Mouse (Mus musculus) R1 (cell line): ENCODE measurements at regions not wholly inside any gene's neighbourhood (a gene's known extent, or its start where the extent isn't known, plus 50 kb on each side); places are given as distances from the start of the nearest gene placed in this dataset.

ENCODE experiments used
- DNase-seq: peaks from one replicate; pipeline ENCODE4 v3.0.0-alpha.2; 2018; ENCODE audit warnings: low read depth, low spot score

DNA sequence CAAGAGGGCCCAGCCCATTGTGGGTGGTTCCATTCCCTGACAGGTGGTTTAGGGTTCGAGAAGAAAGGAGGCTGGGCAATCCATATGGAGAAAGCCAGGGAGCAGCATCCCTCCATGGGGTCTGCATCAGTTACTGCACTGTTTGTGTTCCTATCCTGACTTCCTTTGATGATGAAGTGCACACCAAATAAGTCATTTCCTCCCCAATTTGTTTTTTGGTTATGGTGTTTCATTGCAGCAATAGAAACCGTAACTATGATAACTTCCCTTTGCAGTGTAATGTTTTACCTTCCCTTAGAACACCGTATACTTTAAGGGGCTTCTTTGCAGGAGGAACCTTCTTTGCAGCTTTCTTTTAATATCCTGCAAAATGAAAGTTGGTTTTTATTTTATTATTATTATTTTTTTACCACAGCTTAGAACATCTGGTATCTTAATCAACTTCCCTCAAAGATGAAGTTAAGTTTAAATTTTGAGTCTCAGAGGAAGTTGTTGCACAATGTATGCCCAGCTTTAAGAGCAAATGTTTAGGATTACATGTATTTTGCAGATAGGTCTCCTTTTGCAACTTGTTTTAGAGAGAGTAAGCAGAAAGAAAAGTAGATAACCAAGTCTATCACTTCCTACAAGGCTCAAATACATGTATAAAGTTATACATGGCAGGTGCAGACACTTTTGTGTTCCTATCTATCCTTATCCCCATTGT lies 1059.1 kb downstream of the Diaph2 start:
- no peak for DNase-seq

DNA sequence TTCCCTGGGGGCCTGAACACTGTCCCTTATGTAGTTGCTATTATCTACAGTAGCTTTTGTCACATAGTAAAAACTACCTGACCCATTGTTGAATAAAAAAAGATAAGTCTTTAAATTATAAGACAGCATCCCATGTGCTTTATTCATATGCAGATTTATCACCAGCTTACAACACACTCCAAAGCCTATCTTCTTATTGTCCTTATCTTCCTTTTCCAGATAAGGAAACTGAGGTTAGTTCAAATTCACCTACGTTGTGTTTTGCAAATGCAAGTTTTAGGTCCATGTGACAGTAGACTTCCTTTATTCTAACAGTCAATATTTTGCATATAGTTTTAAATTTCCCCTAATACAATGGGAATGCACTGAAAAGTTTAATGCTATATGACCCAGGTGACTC lies 1069.4 kb downstream of the Diaph2 start:
- DNase-seq, result no peak

DNA sequence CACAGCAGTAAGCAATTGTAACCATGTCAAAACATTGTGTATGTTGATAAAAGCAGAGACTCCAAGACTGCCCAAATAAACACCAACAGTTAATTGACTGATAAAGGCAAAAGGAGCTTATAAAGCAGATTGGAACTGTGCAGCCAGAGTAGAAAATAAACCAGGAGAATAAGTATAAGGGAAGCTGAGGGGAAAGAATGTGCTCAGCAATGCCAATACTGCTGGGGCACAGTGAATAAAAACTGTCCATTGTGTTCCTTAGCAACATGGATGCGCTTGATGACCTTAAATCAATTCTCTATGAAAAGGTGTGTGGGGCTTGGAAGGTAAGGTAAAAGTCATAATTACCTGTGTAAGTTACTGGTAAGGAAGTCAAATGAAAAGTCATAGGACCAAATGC lies 1070.2 kb downstream of the Diaph2 start:
- peak; percentile 1 for DNase-seq

DNA sequence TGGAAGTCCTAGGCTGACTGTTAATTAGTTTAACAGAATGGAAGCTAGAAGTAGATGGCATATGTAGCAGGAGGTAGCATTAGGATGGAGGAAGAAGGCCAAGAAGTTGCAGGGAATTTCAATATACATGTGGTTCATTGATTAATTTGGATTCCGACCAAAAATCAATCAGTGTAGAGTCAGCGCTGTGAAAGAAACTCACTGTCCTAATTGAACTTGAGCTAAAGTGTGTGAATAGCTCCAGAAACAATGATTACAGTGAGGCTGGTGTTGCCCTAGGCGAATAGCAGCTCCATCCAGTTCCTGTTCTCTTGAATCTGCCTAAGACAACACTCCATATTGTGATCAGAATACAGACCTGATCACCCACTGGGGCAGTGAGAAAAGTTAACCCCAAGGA lies 1070.6 kb downstream of the Diaph2 start:
- peak; percentile 2 for DNase-seq

DNA sequence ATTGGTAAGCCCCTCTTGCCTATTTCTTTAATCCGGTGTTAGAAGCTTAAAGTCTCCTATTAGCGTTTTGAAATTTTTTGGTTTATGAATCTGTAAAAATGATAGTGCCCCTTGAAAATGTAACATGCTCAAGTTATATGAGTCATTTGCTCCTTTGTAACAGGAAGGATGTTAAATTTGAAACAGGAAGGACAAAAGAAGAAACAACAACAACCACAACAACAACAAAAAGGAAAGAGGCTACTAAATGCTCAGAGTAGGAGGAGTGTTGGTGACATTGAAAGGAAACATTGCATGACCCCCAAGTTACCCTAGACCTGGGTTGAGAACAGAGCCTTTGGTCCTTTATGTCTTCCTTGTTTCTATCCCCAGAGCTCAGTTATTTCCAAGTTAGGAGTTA lies 1074.4 kb downstream of the Diaph2 start:
- no peak for DNase-seq

GRCm38 (mm10) chrX:130835835-130836234 lies 1086.3 kb downstream of the Diaph2 start:
- DNase-seq, result no peak

DNA sequence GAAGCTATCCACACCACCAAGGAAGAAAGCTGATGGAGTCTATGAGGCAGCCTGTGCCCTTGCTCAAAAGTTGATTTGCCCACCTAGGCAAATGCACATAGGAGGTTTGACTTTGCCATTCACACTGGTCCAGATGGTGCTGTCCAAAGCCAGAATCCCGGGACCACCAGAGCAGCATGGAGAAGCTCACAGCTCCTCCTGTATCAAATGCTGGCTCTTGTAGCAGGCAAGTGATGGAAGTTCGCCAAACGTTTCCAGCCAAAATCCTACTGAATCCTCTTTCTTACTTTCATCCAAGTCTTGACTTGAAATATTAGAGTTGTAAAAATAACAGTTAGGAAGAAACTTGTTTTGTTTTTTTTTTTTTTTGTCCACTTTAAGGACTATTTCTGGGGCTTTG lies 1093.6 kb downstream of the Diaph2 start:
- DNase-seq, result no peak

- DNase-seq, result no peak
Observed at GRCm38 (mm10) chrX:130866506-130866905, 1117.0 kb downstream of the Diaph2 start.

GRCm38 (mm10) chrX:130874157-130874556 lies 1124.6 kb downstream of the Diaph2 start:
- DNase-seq, result no peak

DNA sequence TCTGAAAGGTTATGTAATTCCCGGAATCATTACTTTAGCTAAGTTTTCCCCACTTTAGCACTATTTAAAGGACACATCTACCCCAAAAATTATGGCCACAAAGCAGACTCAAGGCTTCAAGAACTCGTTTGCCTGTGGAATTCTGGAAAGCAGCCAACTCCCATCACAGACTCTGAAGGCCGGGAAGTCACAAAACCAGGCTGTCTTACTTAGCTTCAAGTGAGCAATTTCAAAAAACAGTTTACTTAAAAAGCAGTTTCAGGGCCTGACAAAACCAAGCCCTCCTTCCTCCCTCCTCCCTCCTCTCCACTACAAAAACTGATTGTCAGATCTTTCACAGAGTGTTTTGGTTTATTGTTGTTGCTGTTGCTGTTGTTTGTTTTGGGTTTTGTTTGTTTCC lies 1125.7 kb downstream of the Diaph2 start:
- no peak for DNase-seq

DNA sequence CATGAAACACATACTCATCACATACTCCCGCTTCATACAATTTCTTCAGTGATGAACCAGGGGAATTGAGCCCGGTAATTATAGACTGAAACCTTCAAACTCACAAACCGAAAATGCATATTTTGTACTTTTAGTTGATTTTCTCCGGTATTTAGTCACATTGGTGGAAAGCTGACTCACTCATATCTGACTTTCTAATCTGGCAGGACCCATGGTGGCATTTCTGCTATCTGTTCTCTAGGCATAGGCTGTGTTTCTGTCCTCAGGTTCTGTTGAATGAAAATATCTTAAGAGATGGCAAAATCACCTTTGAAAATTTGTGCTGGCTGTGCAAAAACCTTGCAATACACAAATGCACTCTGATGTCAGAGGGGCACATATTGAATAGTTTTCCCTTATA lies 1126.6 kb downstream of the Diaph2 start:
- DNase-seq, result no peak
